Mouse (Mus musculus) layer of hippocampus, adult 2 months (tissue): ENCODE data around the gene Rfc3. TPM values are rescaled to one million over a fixed set of nuclear protein-coding genes. Genes with fewer than 3 reads are reported as not detected.
"Not testable (repeated sequence)": the region's sequence is repeated elsewhere in the genome, so short reads cannot be mapped to it uniquely, and the experiment has no call there.

Source experiments
- DNase-seq, 2 experiments: peaks; one replicate each; pipeline ENCODE4 v3.0.0; 2022; ENCODE audit warnings: low spot score in 2 of 2
- H3K27ac ChIP-seq: fragments of 200-600 bp; 2 replicates; pipeline ENCODE4 v1.8.1; 2022
- H3K4me3 ChIP-seq: fragments of 200-600 bp; 2 replicates; pipeline ENCODE4 v1.8.1; 2022; ENCODE audit warnings: mild to moderate bottlenecking
- CTCF ChIP-seq: fragments of 200-600 bp; conservative IDR thresholded peaks from 2 replicates; pipeline ENCODE4 v1.8.1; 2022; ENCODE audit warnings: antibody characterized with exemption, mild to moderate bottlenecking, moderate library complexity
- long read RNA-seq, 2 experiments: library from polyadenylated mRNA; stranded (forward); transcript quantifications; one replicate each; pipeline ENCODE4 v2.0.0; 2021; ENCODE audit warnings: borderline mapping rate in 2 of 2
- total RNA-seq, 2 experiments: library from RNA; stranded (reverse); gene quantifications; 2 replicates each; pipeline ENCODE4 v1.2.3; 2021

Rfc3 gene
- total RNA-seq = 10 to 100 TPM in 1 of 2 experiments, 1 to 10 TPM in 1; 8.2 to 10.5 TPM
- long read RNA-seq, experiment 1, partial matches to known transcripts = 0 of 2 reads
- long read RNA-seq, experiment 1, other reads (novel, unspliced or antisense) = 1 of 2 reads
- long read RNA-seq, experiment 2, transcript Rfc3-201 (9 exons, 1,317 nt) = major isoform, 5 of 5 reads
- long read RNA-seq, experiment 2, partial matches to known transcripts = 0 of 5 reads
- long read RNA-seq, experiment 2, other reads (novel, unspliced or antisense) = 0 of 5 reads

GRCm38 (mm10) chr5:151650700-151651410 lies at the start of gene Rfc3:
TSS of gene Rfc3 (minus strand) at chr5:151651242.
- peak; percentile 93 for TF ChIP-seq CTCF

DNA sequence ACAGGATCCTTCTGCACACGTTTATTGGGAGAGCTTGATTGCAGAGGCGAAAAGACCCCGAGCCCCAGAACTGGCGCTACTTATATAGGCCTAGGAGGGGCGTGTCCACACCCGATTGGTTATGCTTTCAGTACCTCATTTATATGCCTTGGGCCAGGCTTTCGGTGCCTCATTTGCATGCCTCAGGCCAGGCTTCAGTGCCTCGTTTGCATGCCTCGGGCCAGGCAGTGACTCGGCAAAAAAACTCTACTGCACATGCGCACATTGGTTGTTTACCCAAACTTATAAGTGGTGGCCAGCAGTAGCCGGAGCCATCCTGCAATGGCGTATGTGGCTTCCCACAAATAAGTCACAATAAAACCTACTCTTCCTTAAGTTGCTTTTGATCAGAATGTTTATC lies 42.6 kb upstream of the Rfc3 start:
- H3K4me3 ChIP-seq, H3K27ac ChIP-seq: not testable (repeated sequence)

More at GRCm38 (mm10) chr5:151650700-151651410, at the start of gene Rfc3:
- Histone ChIP-seq H3K27ac (peak within 1 kb of the TSS; percentile 54), H3K4me3 (peak within 1 kb of the TSS; percentile 73)
- DNase-seq = peak; percentile 91 to 96

GRCm38 (mm10) chr5:151686606-151687525 lies 35.8 kb upstream of the Rfc3 start:
- TF ChIP-seq CTCF = peak; percentile 80
- DNase-seq = peak; percentile 58 to 74
- H3K4me3 ChIP-seq = no peak overlapping the region
- H3K27ac ChIP-seq = no peak overlapping the region

More for the DNA sequence above, 42.6 kb upstream of the Rfc3 start:
- not testable (repeated sequence) for DNase-seq

DNA sequence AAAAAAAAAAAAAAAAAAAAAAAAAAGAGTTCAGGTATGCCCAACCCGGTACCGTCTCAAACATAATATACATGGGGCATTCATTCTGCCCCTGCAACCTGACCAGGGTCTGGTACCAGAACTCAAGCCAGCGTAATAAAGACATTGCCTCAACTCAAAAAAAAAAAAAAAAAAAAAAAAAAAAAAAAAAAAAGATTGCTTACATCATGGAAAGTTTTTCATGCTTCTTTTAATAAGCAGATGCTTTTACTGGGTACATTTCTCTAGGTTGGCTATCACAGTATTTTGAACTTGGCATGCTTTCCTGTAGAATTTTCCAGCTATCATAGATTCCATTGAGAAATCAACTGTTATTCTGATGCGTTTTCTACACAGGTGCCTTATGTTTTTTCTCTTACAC lies 11.2 kb upstream of the Rfc3 start:
- H3K27ac ChIP-seq = no peak overlapping the region
- no peak overlapping the region for H3K4me3 ChIP-seq
- TF ChIP-seq CTCF = no peak
- no peak for DNase-seq

DNA sequence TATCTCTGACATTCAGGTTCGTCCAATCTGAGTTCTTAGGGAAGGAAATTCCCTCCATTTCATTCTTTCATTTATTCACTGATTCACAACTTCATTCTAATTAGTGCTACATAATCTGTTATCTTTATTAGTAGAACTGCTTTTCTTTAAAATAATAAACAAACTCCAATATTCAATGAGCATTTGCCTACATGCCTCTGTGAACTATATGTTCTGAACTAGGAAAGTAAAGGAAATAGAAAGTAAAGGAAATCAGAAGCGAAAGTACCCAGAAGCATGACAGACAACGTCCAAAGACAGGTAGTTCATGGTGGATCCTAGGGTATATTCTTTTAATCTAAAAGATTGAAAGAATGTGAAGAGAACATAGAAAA lies 356 bp upstream of the Rfc3 start:
- DNase-seq = no peak
- TF ChIP-seq CTCF = no peak
- H3K27ac ChIP-seq = peak overlapping the region; percentile 54
- peak overlapping the region; percentile 73 for H3K4me3 ChIP-seq

- DNase-seq = no peak
- Histone ChIP-seq H3K27ac (no peak overlapping the region), H3K4me3 (no peak overlapping the region)
- TF ChIP-seq CTCF = peak; percentile 70
These were observed 6.2 kb downstream of the Rfc3 start for GRCm38 (mm10) chr5:151644845-151645244.

DNA sequence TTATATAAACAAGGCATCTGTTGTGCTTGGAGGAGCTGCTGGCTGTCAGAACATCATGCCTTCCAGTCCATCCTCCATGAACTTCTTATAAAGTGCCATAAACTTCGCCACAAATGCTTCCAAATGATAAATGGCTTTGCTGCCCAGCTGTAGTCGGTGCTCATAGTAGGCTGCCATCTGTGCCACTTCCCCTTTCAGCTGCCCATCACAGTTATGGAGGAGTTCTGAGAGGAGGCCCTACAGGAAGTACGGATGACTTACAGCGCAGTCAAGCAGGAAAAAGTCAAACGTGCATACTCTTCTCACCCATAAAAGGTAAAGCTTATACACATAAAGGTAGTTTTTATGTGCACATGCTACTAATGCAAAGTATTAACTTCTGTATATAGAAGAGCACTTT lies 8.2 kb downstream of the Rfc3 start:
- H3K27ac ChIP-seq = no peak overlapping the region

DNA sequence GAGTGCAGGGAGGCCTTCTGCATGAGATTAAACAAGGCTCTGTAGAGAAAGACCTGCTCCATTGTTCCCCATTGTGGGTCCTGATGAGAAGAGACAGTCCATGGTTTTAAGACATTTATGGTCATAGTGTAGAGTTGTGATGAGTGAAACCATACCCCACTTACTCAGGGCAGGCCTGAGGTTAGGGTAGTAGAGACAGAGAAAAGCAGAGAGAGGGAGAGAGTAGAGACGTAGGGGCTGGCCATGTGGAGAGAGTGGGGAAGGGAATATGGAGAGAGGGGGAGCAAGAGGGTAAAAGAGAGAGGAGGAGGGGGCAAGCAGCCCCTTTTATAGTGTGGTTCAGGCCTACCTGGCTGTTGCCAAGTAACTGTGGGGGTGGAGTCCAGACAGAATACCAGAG lies 8.9 kb downstream of the Rfc3 start:
- no peak overlapping the region for H3K4me3 ChIP-seq
- no peak for TF ChIP-seq CTCF
- DNase-seq = no peak
- H3K27ac ChIP-seq = no peak overlapping the region

More for the DNA sequence above, 8.2 kb downstream of the Rfc3 start:
- H3K4me3 ChIP-seq = no peak overlapping the region
- DNase-seq = no peak
- no peak for TF ChIP-seq CTCF

- H3K4me3 ChIP-seq = no peak within 1 kb of the TSS
- H3K27ac ChIP-seq = no peak within 1 kb of the TSS
- DNase-seq = no peak
- no peak for TF ChIP-seq CTCF
These were observed 45.1 kb downstream of the Rfc3 start, which contains the start of gene Vmn2r18 for GRCm38 (mm10) chr5:151605921-151606320. TSS of gene Vmn2r18 (minus strand) at chr5:151606021.

GRCm38 (mm10) chr5:151601696-151602095 lies 49.3 kb downstream of the Rfc3 start:
- no peak overlapping the region for H3K27ac ChIP-seq
- H3K4me3 ChIP-seq = no peak overlapping the region
- no peak for TF ChIP-seq CTCF
- no peak for DNase-seq

Other genes with a start within 250 kb of the Rfc3 start
- gene Gm42906, start 223.1 kb downstream of the Rfc3 start, total RNA-seq = not detected
- gene Vmn2r18, start 45.2 kb downstream of the Rfc3 start, total RNA-seq = not detected